Mouse (Mus musculus): ENCODE data around the gene Gsta4. TPM values are rescaled to one million over a fixed set of nuclear protein-coding genes. Genes with fewer than 3 reads are reported as not detected.
A peak's percentile ranks its signal among the peaks of the same experiment; 100 is the strongest.

Gsta4 gene
- polyA plus RNA-seq, 1 experiment: 102 TPM

- Histone ChIP-seq H3K36me3 (ENCODE audit: control insufficient read depth, insufficient read depth) (no peaks in the 10 kb centered on the region), H3K4me3 (ENCODE audit: insufficient read depth, poor library complexity, severe bottlenecking) (no peak overlapping the region), H3ac (ENCODE audit: control insufficient read depth, insufficient read length, low read depth) (no peak overlapping the region), H3K79me2 (ENCODE audit: control insufficient read depth, insufficient read depth) (no peaks in the 10 kb centered on the region), H3K79me3 (ENCODE audit: low read depth) (no peaks in the 10 kb centered on the region), H3K27me3 (ENCODE audit: control insufficient read depth, insufficient read depth, insufficient read length) (no peaks in the 10 kb centered on the region)
- TF ChIP-seq USF1 (IDR thresholded peaks at IDR 0.05; ENCODE audit: low read depth) (no peak), CTCF (IDR thresholded peaks at IDR 0.05; ENCODE audit: control insufficient read depth, insufficient read depth, insufficient read length) (no peak)
Observed at GRCm38 (mm10) chr9:78185686-78186085, 3.1 kb downstream of the Gsta4 start.

DNA sequence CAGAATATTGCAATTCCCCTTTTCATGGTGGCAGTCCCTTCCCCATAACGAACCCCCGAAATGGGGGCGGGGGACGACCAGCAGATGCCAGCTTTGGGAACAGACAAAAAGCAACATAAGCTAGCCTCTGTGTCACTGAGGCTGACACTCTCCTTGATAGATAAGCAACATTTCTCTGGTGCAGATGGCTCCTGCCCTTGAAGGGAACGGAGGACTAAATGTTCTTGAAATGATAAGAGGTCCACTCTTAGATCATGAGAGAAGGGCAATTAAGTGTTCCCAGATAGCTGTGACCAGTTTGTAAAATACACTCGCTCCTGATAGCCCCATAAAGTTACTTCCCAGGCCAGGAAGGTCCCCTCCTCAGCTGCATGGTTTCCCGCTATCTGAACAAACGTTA lies 6.3 kb downstream of the Gsta4 start:
- no peak for TF ChIP-seq MYOD1 (IDR thresholded peaks at IDR 0.05; ENCODE audit: control insufficient read depth, insufficient read length, low read depth)
- no peak for TF ChIP-seq CTCF (IDR thresholded peaks at IDR 0.05; ENCODE audit: control insufficient read depth, insufficient read depth, insufficient read length)
- TF ChIP-seq MYOG (IDR thresholded peaks at IDR 0.05; ENCODE audit: control insufficient read depth, extremely low read depth, insufficient read length): no peak
- no peak for TF ChIP-seq FOSL1 (IDR thresholded peaks at IDR 0.05; ENCODE audit: insufficient read depth, low read length, poor library complexity, severe bottlenecking)
- TF ChIP-seq MAX (IDR thresholded peaks at IDR 0.05): no peak
- no peak for TF ChIP-seq CEBPB (IDR thresholded peaks at IDR 0.05; ENCODE audit: low read depth)
- TF ChIP-seq USF1 (IDR thresholded peaks at IDR 0.05; ENCODE audit: low read depth): no peak
- Histone ChIP-seq H3ac (ENCODE audit: control insufficient read depth, insufficient read length, low read depth) (no peak overlapping the region), H3K36me3 (ENCODE audit: control insufficient read depth, insufficient read depth) (no peaks in the 10 kb centered on the region), H3K27me3 (ENCODE audit: control insufficient read depth, insufficient read depth, insufficient read length) (no peaks in the 10 kb centered on the region), H3K4me3 (ENCODE audit: insufficient read depth, poor library complexity, severe bottlenecking) (no peak overlapping the region), H3K79me2 (ENCODE audit: control insufficient read depth, insufficient read depth) (no peaks in the 10 kb centered on the region), H3K79me3 (ENCODE audit: low read depth) (no peaks in the 10 kb centered on the region)

GRCm38 (mm10) chr9:78190651-78191634 lies 8.4 kb downstream of the Gsta4 start:
- H3K79me2 ChIP-seq (ENCODE audit: control insufficient read depth, insufficient read depth): peaks cover 17% of the 10 kb centered on the region
- TF ChIP-seq USF1 (IDR thresholded peaks at IDR 0.05; ENCODE audit: low read depth) (peak; percentile 99), CTCF (IDR thresholded peaks at IDR 0.05; ENCODE audit: control insufficient read depth, insufficient read depth, insufficient read length) (no peak)
- H3K36me3 ChIP-seq (ENCODE audit: control insufficient read depth, insufficient read depth): no peaks in the 10 kb centered on the region
- peak overlapping the region; percentile 27 for H3ac ChIP-seq (ENCODE audit: control insufficient read depth, insufficient read length, low read depth)
- H3K27me3 ChIP-seq (ENCODE audit: control insufficient read depth, insufficient read depth, insufficient read length): no peaks in the 10 kb centered on the region
- peak overlapping the region; percentile 27 for H3K4me3 ChIP-seq (ENCODE audit: insufficient read depth, poor library complexity, severe bottlenecking)
- peaks cover 4% of the 10 kb centered on the region for H3K79me3 ChIP-seq (ENCODE audit: low read depth)

GRCm38 (mm10) chr9:78191736-78192135 lies 9.2 kb downstream of the Gsta4 start:
- no peaks in the 10 kb centered on the region for H3K36me3 ChIP-seq (ENCODE audit: control insufficient read depth, insufficient read depth)
- H3K79me2 ChIP-seq (ENCODE audit: control insufficient read depth, insufficient read depth): peaks cover 18% of the 10 kb centered on the region
- no peaks in the 10 kb centered on the region for H3K27me3 ChIP-seq (ENCODE audit: control insufficient read depth, insufficient read depth, insufficient read length)
- peak overlapping the region; percentile 27 for H3K4me3 ChIP-seq (ENCODE audit: insufficient read depth, poor library complexity, severe bottlenecking)
- H3ac ChIP-seq (ENCODE audit: control insufficient read depth, insufficient read length, low read depth): peak overlapping the region; percentile 38
- TF ChIP-seq MAX (IDR thresholded peaks at IDR 0.05) (no peak), CTCF (IDR thresholded peaks at IDR 0.05; ENCODE audit: control insufficient read depth, insufficient read depth, insufficient read length) (no peak), USF1 (IDR thresholded peaks at IDR 0.05; ENCODE audit: low read depth) (no peak), FOSL1 (IDR thresholded peaks at IDR 0.05; ENCODE audit: insufficient read depth, low read length, poor library complexity, severe bottlenecking) (no peak), MYOG (IDR thresholded peaks at IDR 0.05; ENCODE audit: control insufficient read depth, extremely low read depth, insufficient read length) (no peak), MYOD1 (IDR thresholded peaks at IDR 0.05; ENCODE audit: control insufficient read depth, insufficient read length, low read depth) (no peak), CEBPB (IDR thresholded peaks at IDR 0.05; ENCODE audit: low read depth) (no peak)
- H3K79me3 ChIP-seq (ENCODE audit: low read depth): peaks cover 4% of the 10 kb centered on the region

GRCm38 (mm10) chr9:78193902-78194597 lies 11.5 kb downstream of the Gsta4 start:
- Histone ChIP-seq H3K27me3 (ENCODE audit: control insufficient read depth, insufficient read depth, insufficient read length) (no peaks in the 10 kb centered on the region), H3ac (ENCODE audit: control insufficient read depth, insufficient read length, low read depth) (no peak overlapping the region), H3K79me2 (ENCODE audit: control insufficient read depth, insufficient read depth) (peaks cover 18% of the 10 kb centered on the region), H3K79me3 (ENCODE audit: low read depth) (peaks cover 4% of the 10 kb centered on the region), H3K4me3 (ENCODE audit: insufficient read depth, poor library complexity, severe bottlenecking) (no peak overlapping the region), H3K36me3 (ENCODE audit: control insufficient read depth, insufficient read depth) (peaks cover 8% of the 10 kb centered on the region)
- TF ChIP-seq USF1 (IDR thresholded peaks at IDR 0.05; ENCODE audit: low read depth): no peak
- TF ChIP-seq CTCF (IDR thresholded peaks at IDR 0.05; ENCODE audit: control insufficient read depth, insufficient read depth, insufficient read length): peak; percentile 17

- Histone ChIP-seq H3ac (ENCODE audit: control insufficient read depth, insufficient read length, low read depth) (no peak overlapping the region), H3K4me3 (ENCODE audit: insufficient read depth, poor library complexity, severe bottlenecking) (no peak overlapping the region), H3K79me3 (ENCODE audit: low read depth) (peaks cover 4% of the 10 kb centered on the region), H3K36me3 (ENCODE audit: control insufficient read depth, insufficient read depth) (peaks cover 11% of the 10 kb centered on the region), H3K27me3 (ENCODE audit: control insufficient read depth, insufficient read depth, insufficient read length) (no peaks in the 10 kb centered on the region), H3K79me2 (ENCODE audit: control insufficient read depth, insufficient read depth) (peaks cover 18% of the 10 kb centered on the region)
- TF ChIP-seq USF1 (IDR thresholded peaks at IDR 0.05; ENCODE audit: low read depth): no peak
- no peak for TF ChIP-seq CEBPB (IDR thresholded peaks at IDR 0.05; ENCODE audit: low read depth)
- no peak for TF ChIP-seq FOSL1 (IDR thresholded peaks at IDR 0.05; ENCODE audit: insufficient read depth, low read length, poor library complexity, severe bottlenecking)
Observed at GRCm38 (mm10) chr9:78195034-78195433, 12.5 kb downstream of the Gsta4 start.
